Mouse (Mus musculus): Measurements from ENCODE around the gene Gabrg3.
"Not testable (repeated sequence)": the region's sequence is repeated elsewhere in the genome, so short reads cannot be mapped to it uniquely, and the experiment has no call there.

The Gabrg3 gene

DNA sequence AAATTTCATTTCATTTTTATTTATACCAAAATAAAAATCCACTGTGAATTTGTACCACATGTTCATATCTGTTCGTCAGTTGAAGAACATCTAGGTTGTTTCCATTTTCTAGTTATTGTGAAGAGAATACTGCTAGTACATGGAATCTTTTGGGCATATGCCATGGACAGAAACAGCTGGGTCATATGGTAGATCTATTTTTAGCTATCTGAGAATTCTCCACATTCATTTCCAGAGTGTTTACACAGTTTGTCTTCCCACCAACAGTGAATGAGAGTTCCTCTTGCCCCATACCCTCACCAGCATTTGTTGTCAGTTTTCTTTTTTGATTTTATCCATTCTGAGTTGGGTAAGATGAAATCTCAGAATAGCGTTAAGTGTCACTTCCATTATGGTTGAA is 75.0 kb downstream of the Gabrg3 start:
- in situ Hi-C loops (cut with MboI): no loop called here

DNA sequence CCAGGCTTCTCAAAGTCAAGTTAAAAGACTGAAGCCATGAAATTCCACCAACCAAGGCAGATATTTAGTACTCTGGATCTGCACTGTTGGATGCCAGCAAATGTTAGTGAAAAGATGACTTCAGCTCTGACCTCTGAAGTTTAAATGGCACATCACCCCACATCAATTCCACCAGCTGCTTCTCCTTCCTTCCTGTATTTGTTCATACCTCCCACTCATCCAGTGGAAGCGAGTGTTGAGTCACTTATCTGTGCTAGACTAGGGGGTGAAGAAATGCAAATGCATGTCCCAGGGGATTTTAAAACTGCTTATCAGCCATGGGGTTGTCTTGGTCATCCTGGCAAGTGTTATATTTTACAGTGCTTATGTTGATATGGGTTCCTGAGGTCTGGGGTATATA is 79.7 kb downstream of the Gabrg3 start:
- in situ Hi-C loops (cut with MboI): no loop called here

- in situ Hi-C loops (cut with MboI): no loop called here
Measured at GRCm38 (mm10) chr7:57296639-57297038, 90.3 kb downstream of the Gabrg3 start.

DNA sequence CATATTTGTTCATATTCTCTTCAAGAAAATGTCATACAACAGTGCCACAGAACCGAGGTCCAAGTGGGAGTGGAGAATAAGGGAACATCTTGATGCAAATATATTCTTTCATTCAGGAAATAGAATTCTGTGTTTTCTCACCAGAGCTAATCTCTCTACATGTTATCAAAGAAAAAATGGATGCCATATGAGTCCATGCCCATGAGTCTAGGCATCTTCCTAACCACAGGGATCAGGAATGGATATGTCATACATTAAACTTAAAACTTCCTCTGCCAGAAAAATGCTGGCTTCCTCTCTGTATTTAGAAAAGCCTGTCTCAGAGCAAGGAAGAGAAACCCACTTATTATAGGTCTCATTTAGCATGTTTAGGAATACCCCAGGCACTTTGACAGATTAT is 92.9 kb downstream of the Gabrg3 start:
- in situ Hi-C loops (cut with MboI): no loop called here

DNA sequence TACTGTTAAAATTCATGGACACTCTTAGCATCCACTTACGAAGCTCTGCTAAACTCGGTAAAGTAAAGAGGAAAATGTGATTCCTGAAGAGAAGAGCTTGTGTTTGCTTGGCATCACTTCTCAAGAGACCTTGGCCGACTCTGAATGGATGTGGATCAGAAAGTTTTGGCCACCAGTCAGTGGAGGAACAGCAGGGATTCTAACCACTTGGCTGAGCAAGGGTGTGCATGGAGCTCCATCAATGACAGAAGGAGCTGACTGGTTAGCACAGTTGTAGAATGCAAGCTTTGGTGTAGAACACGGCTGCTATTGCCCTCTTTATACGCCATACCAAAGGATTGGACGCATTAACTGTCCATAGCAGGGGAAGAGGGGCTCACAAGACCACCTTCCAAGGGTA is 93.4 kb downstream of the Gabrg3 start:
- in situ Hi-C loops (cut with MboI): no loop called here

- in situ Hi-C loops (cut with MboI): no loop called here
Measured at GRCm38 (mm10) chr7:57283186-57283585, 103.8 kb downstream of the Gabrg3 start.

GRCm38 (mm10) chr7:57278841-57279240 is 108.1 kb downstream of the Gabrg3 start:
- in situ Hi-C loops (cut with MboI): no loop called here

DNA sequence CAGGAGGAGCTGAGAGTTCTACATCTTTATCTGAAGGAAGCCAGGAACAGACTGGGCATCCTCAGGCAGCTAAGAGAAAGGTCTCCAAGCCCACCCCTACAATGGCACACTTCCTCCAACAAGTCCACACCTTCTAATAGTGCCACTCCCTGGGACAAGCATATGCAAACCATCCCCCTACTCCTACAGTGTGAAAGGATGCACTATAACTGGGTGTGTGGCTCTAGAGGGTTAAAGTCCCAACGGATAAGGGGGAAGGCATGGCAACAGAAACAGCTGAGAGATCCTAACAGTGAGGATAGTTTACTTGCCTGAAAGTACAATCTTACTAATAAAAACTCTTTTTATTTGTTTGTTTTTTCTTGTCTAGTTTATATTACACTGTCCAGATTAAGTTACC is 126.8 kb downstream of the Gabrg3 start:
- in situ Hi-C loops (cut with MboI): no loop called here

GRCm38 (mm10) chr7:57258893-57259574 is 128.0 kb downstream of the Gabrg3 start:
- in situ Hi-C loops (cut with MboI): no loop called here

- in situ Hi-C loops (cut with MboI): no loop called here
Measured at GRCm38 (mm10) chr7:57243981-57244380, 143.0 kb downstream of the Gabrg3 start.

DNA sequence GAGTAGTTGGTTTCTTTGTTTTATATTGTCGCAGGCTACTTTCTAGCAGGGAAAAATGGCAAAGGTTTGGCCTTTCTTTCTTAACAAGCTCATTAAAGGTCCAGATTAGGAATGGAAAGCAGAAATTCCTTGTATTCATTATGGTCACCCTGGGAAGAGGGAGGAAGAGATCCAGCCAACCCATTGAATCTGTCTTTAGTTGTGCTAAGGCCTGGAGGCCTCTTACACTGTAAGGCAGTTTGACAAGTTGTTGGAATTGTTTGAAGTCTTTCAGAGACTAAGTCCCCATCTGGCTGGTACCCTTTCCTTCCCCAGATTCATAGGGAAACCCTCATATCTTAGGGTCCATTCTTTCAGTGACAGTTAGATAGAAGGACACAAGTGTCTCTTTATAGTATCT is 172.9 kb downstream of the Gabrg3 start:
- in situ Hi-C loops (cut with MboI): no loop called here

DNA sequence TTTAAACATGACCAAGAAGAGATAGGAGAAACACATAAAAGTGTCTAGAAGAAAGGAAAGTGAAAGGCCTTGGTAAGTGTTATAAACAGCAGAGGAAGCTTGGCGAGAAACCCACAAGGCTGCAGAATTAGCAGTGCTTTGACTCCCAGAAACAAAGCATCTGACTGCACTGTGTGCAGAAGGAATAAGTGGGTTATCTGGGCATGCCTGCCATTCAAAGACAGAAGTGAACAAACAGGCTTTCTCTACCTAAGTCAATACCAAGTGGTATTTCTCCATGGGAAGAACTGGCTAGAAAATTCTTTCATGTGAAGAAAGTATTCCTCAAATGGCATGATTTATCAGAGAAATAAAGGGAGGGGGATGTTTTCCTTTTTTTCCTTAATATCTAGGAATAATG is 201.0 kb downstream of the Gabrg3 start:
- in situ Hi-C loops (cut with MboI): no loop called here

DNA sequence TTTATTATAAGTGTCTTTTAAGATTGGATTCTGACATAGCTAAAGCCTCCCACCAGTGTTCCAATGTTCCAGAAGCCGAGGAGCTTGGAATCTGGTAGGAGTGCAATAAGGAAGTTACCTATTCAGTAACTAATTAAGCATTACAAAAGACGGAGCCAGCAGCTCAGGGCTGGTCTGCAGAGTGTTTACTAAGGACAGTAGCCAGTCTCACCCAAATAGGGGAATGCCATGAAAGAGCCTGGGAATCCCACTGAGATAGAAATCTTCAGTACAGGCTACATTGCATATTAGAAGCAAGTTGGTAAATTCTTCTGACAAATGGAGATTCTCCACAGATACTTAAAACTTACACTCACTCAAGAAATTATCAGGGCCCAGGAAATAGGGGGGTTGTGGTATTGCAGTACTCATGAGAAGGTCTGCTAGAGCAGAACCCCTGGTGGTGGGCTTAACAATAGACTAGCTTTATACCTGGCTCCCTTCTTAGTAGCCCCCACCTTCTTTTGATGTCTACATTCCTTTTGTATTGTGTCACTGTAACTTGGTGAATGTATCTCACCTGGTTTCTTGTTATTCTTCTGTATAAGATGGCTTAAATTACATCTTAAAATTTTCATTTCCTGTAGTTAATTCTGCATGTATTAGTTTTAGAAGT is 211.0 kb downstream of the Gabrg3 start:
- in situ Hi-C loops (cut with MboI): not testable (repeated sequence)

DNA sequence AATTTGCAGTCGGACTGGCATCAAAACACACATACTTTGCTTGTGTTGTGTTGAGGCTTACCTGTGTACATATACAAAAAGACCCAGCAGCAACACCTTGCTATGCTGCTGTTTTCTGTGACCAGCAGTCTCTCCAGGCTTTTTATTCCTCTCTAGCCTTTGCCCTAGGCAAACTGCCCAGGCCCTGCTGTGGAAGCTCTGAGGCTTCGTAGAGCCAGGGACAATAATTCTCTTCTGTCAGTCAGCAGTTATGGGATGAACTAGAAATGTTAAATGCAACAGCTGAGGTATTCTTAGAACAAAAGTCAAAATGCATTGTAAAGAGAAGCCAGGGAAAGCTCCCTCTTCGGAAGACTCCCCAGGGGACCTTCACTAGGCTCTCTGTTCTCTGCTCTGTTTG is 220.1 kb downstream of the Gabrg3 start:
- in situ Hi-C loops (cut with MboI): no loop called here

DNA sequence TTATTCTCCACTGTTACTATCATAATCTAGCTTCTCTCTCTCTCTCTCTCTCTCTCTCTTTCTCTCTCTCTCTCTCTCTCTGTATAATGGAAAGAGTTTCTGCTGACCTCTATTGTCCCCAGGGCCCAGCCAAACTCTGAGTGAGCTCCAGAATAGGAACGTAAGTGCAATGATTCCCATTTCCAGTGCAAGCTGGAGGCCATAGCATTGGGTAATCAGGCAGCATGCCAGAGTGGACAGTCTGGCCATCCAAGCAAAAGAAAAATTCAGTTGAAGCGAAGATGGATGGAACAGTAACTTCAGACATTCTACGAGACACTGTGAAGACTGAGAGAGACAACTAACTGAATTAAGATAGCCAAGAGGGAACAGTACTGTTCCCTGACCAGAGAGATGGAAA is 228.8 kb downstream of the Gabrg3 start:
- in situ Hi-C loops (cut with MboI): no loop called here

GRCm38 (mm10) chr7:57153743-57154142 is 233.2 kb downstream of the Gabrg3 start:
- in situ Hi-C loops (cut with MboI): no loop called here

DNA sequence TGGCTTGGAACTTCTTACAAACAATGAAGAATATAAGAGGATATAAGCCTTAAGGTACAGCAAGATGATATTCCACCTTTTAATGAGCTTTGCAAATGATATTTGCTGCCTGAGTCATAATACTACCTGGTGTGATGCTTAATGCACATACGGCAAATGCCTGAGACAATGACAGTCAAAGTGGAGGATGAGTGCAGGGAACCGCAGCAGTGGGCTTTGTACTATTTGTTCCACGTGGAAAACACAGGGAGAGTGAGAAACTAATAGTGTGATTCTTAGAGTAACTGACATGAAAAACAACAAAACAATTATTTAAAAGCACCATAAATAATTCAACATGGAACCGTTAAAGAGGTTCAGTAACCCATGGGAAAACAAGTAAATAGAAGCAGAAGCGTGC is 236.2 kb downstream of the Gabrg3 start:
- in situ Hi-C loops (cut with MboI): no loop called here

- in situ Hi-C loops (cut with MboI): no loop called here
Measured at GRCm38 (mm10) chr7:57138072-57138704, 248.8 kb downstream of the Gabrg3 start.

DNA sequence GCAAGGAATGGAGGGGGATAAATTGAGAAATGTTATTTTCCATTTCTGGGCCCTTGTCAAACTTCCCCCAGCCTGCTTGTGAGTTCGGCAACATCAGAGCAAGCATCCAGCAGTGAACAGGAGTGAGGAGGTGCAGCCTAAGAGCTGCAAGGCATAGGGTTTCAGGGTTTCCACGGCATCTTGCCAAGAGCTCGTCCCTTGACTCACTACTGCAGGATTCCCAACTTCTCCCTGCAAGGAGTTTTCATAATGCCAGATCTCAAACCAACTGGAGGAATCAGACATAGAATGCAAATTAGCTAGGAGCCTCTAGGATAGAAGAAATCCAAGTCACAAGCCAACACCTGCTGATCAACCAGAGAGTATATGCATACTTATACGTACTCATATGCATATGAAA is 254.0 kb downstream of the Gabrg3 start:
- in situ Hi-C loops (cut with MboI): no loop called here

- in situ Hi-C loops (cut with MboI): no loop called here
Measured at GRCm38 (mm10) chr7:57132471-57132870, 254.5 kb downstream of the Gabrg3 start.

DNA sequence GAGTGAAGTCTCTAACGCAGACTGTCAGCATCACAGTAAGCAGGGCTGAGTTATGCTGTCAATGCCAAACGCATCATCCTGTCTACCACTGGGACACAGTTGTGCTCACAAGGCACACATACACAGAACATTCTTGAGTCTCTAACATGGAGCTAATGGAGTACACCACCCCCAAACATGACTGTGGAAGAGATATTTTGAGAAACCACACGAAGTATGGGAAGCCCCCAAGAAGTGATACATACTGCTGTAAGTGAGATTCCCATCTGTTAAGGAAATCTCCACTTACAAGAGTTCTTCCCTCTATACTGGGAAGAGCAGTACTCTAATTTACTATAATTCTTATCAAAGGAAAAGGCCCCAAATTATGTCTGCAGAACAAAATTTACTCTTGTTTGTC is 286.9 kb downstream of the Gabrg3 start:
- in situ Hi-C loops (cut with MboI): no loop called here

- in situ Hi-C loops (cut with MboI): no loop called here
Measured at GRCm38 (mm10) chr7:57082071-57082470, 304.9 kb downstream of the Gabrg3 start.

DNA sequence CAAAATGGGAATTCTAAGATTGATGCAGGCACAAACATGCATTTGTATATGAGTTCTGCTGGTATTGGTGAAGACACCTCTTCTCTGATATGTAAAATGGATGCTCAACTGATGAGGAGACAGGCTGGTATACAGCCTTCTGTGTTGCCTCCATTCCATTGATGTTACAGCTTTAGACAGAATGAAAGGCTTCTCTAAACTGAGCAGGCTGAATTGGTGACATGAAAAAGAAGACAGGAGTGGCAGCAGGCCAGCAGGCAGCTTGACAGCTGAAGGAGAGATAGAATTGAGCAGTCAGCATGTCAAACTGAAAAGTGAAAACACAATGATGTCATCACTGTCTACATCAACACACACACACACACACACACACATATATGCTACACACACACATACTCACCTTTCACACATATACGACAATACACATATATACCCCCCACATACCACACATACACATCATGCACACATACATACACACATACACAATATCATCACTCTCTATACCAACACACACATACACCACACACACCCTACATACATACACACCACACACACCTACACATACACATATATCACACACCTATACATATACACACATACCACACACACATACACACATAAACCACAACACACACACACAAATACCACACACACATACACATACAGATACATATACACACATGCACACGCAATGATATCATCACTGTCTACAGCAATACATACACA is 315.4 kb downstream of the Gabrg3 start:
- in situ Hi-C loops (cut with MboI): no loop called here
